Mouse (Mus musculus) E14TG2a.4 (cell line): ENCODE data around the gene Clrn1.

ENCODE experiments used
- CTCF ChIP-seq: conservative IDR thresholded peaks from 2 replicates; pipeline ENCODE4 v1.5.1; 2014; ENCODE audit warnings: low read length
- NANOG ChIP-seq: IDR thresholded peaks from 2 replicates; pipeline ENCODE4 v1.6.1; 2014; ENCODE audit warnings: borderline replicate concordance, low read length, mixed read lengths
- POU5F1 ChIP-seq: IDR thresholded peaks from 2 replicates; pipeline ENCODE4 v1.6.1; 2014; ENCODE audit warnings: low read length, borderline replicate concordance

- TF ChIP-seq CTCF = no peak
- TF ChIP-seq POU5F1 = no peak
- TF ChIP-seq NANOG = no peak
These were observed 38.9 kb upstream of the Clrn1 start for GRCm38 (mm10) chr3:58924027-58924426.
